In the genomic region with DNA sequence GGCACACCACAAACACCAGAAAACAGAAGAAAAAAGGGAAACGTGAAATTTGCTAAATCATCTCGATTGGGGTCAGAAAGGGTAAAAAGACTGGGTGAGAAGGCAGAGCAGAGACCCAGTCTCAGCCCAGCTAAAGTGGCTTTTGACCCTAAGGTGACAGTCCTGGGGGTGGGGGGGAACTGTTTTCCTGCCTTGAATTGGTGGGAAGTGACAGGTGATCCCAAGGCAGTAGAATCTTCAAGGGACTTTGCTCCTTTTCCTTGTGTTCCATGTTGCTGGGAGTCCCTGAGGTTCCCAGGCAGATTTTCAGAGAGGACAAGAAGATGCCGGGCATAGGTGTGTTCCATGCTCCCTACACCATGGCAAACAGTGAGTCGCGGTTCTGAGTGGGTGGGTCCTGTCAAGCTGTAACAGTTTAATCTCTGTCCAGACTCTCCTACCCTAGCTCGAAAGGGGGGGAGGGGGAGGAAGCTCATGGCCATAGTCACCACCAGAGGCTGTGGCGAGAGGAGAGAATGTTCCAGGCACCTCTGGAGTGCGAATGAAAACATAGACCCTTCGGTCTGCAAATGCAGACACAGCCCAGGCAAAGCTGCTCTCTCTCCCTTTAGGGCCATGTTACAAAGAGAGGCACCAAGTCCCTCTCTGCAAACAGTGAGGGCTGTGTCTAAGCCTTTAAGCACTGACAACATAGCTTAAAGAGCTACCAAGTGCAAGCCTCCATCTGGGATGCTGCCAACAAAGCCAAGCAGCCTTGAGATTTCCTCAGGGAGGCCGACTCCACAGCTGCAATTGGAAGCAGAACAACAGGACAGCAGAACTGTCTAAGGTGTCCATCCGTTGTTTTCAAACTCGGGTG, we compare ENCODE assay signal across 8 mouse cellular contexts. TPM values are rescaled to one million over a fixed set of nuclear protein-coding genes. Genes with fewer than 3 reads are reported as not detected.
DNase-seq lines count a peak whose midpoint lies in the region; ATAC-seq lines count a peak whose summit lies in the region.

No protein-coding gene starts in this region.

- no peak for ATAC-seq in liver, embryonic 12.5 days
- no peak for ATAC-seq in liver, embryonic 11.5 days (replicated peaks; ENCODE audit: low FRiP score)
- no peak for ATAC-seq in embryonic facial prominence, embryonic 11.5 days (replicated peaks; ENCODE audit: insufficient number of reproducible peaks, low FRiP score, low TSS enrichment, low read depth)
- no peak for ATAC-seq in neural tube, embryonic 13.5 days (ENCODE audit: low read depth)

- no peak for DNase-seq in liver, embryonic 11.5 days (ENCODE audit: low spot score)
- no peak for DNase-seq in embryonic facial prominence, embryonic 11.5 days (ENCODE audit: low spot score)
- DNase-seq in kidney, adult 18-20 months: peak; percentile 16
- no peak for DNase-seq in urinary bladder, adult 18-20 months (ENCODE audit: low spot score in 2 of 2)
- no peak for DNase-seq in left cerebral cortex, adult 9 months (ENCODE audit: low spot score in 2 of 2)
- no peak for DNase-seq in layer of hippocampus, postnatal 14 days (ENCODE audit: low spot score in 2 of 2)

- H3K4me1 ChIP-seq in liver, embryonic 12.5 days: peaks cover 38% of the 10 kb centered on the region
- peaks cover 16% of the 10 kb centered on the region for H3K4me1 ChIP-seq in liver, embryonic 11.5 days (replicated peaks; ENCODE audit: control insufficient read depth, insufficient read depth, low read length)
- H3K4me1 ChIP-seq in embryonic facial prominence, embryonic 11.5 days (ENCODE audit: control insufficient read depth, insufficient read depth, low read length): peaks cover 2% of the 10 kb centered on the region; the same call in 1 of the 2 replicates
- H3K4me1 ChIP-seq in neural tube, embryonic 13.5 days (replicated peaks): peaks cover 21% of the 10 kb centered on the region

- WGBS in liver, embryonic 12.5 days (ENCODE audit: insufficient replicate concordance): 29% methylated on average over 12 of the region's 12 CpGs
- 38% methylated on average over 12 of the region's 12 CpGs for WGBS in liver, embryonic 11.5 days
- 48% methylated on average over 12 of the region's 12 CpGs for WGBS in embryonic facial prominence, embryonic 11.5 days
- 52% methylated on average over 12 of the region's 12 CpGs for WGBS in neural tube, embryonic 13.5 days

- no peak overlapping the region for H3K4me3 ChIP-seq in liver, embryonic 12.5 days
- no peak overlapping the region for H3K4me3 ChIP-seq in liver, embryonic 11.5 days (ENCODE audit: low read depth, low read length)
- H3K4me3 ChIP-seq in embryonic facial prominence, embryonic 11.5 days (ENCODE audit: low read depth, low read length): no peak overlapping the region
- H3K4me3 ChIP-seq in neural tube, embryonic 13.5 days: no peak overlapping the region

- H3K9me3 ChIP-seq in liver, embryonic 12.5 days (replicated peaks): no peaks in the 10 kb centered on the region
- H3K9me3 ChIP-seq in liver, embryonic 11.5 days (ENCODE audit: control insufficient read depth, low read length): no peaks in the 10 kb centered on the region
- no peaks in the 10 kb centered on the region for H3K9me3 ChIP-seq in embryonic facial prominence, embryonic 11.5 days (replicated peaks; ENCODE audit: control insufficient read depth, low read length)
- H3K9me3 ChIP-seq in neural tube, embryonic 13.5 days: no peaks in the 10 kb centered on the region

- H3K36me3 ChIP-seq in liver, embryonic 12.5 days: no peaks in the 10 kb centered on the region
- no peaks in the 10 kb centered on the region for H3K36me3 ChIP-seq in liver, embryonic 11.5 days (ENCODE audit: control insufficient read depth, insufficient read depth, low read length)
- H3K36me3 ChIP-seq in embryonic facial prominence, embryonic 11.5 days (replicated peaks; ENCODE audit: control insufficient read depth, insufficient read depth, low read depth, low read length): no peaks in the 10 kb centered on the region
- no peaks in the 10 kb centered on the region for H3K36me3 ChIP-seq in neural tube, embryonic 13.5 days

- peaks cover 43% of the 10 kb centered on the region for H3K27me3 ChIP-seq in liver, embryonic 12.5 days (replicated peaks)
- peaks cover 14% of the 10 kb centered on the region for H3K27me3 ChIP-seq in liver, embryonic 11.5 days (replicated peaks; ENCODE audit: control insufficient read depth, insufficient read depth, low read length)
- no peaks in the 10 kb centered on the region for H3K27me3 ChIP-seq in embryonic facial prominence, embryonic 11.5 days (ENCODE audit: control insufficient read depth, insufficient read depth, low read length)
- peaks cover 37% of the 10 kb centered on the region for H3K27me3 ChIP-seq in neural tube, embryonic 13.5 days

- H3K9ac ChIP-seq in liver, embryonic 12.5 days: no peak overlapping the region
- H3K9ac ChIP-seq in liver, embryonic 11.5 days (ENCODE audit: low read depth, low read length): no peak overlapping the region
- 0 out of 2 replicates have a peak overlapping the region, but pooled peaks have one; percentile 23 for H3K9ac ChIP-seq in embryonic facial prominence, embryonic 11.5 days (replicated peaks; ENCODE audit: low read length)
- H3K9ac ChIP-seq in neural tube, embryonic 13.5 days: no peak overlapping the region

- no peak overlapping the region for H3K27ac ChIP-seq in liver, embryonic 12.5 days
- no peak overlapping the region for H3K27ac ChIP-seq in liver, embryonic 11.5 days (ENCODE audit: low read depth, low read length)
- H3K27ac ChIP-seq in embryonic facial prominence, embryonic 11.5 days (replicated peaks; ENCODE audit: low read depth, low read length): no peak overlapping the region
- 0 out of 2 replicates have a peak overlapping the region, but pooled peaks have one; percentile 28 for H3K27ac ChIP-seq in neural tube, embryonic 13.5 days (replicated peaks)

- H3K4me2 ChIP-seq in liver, embryonic 12.5 days: peak overlapping the region; percentile 37
- H3K4me2 ChIP-seq in liver, embryonic 11.5 days: no peak overlapping the region; the same call in 1 of the 2 replicates
- no peak overlapping the region for H3K4me2 ChIP-seq in embryonic facial prominence, embryonic 11.5 days (ENCODE audit: low read depth, low read length)
- peak overlapping the region; percentile 21 for H3K4me2 ChIP-seq in neural tube, embryonic 13.5 days

RNA-seq across cellular contexts. Expression of gene Armc12, which starts 3.2 kb away (rescaled TPM):
- polyA plus RNA-seq in liver, embryonic 12.5 days (2016; fragmentation: Nextera tagmentation; extraction: Ambion mirVana): not detected in 2 replicates
- polyA plus RNA-seq in liver, embryonic 11.5 days (2014; fragmentation: Nextera tagmentation; extraction: Ambion mirVana): not detected in 2 replicates
- not detected in 2 replicates for polyA plus RNA-seq in embryonic facial prominence, embryonic 11.5 days (2014; fragmentation: Nextera tagmentation; extraction: Ambion mirVana)
- polyA plus RNA-seq in neural tube, embryonic 13.5 days (2015; fragmentation: Nextera tagmentation; extraction: Ambion mirVana): not detected in 2 replicates
- not detected for total RNA-seq in layer of hippocampus, postnatal 14 days (2021)

RNA-seq across cellular contexts. Expression of gene Fkbp5, which starts 10.1 kb away (rescaled TPM):
- 16.6 and 17.0 TPM in 2 replicates for polyA plus RNA-seq in liver, embryonic 12.5 days (2016; fragmentation: Nextera tagmentation; extraction: Ambion mirVana)
- 8.8 and 10.1 TPM in 2 replicates for polyA plus RNA-seq in liver, embryonic 11.5 days (2014; fragmentation: Nextera tagmentation; extraction: Ambion mirVana)
- polyA plus RNA-seq in embryonic facial prominence, embryonic 11.5 days (2014; fragmentation: Nextera tagmentation; extraction: Ambion mirVana): 12.3 and 12.8 TPM in 2 replicates
- polyA plus RNA-seq in neural tube, embryonic 13.5 days (2015; fragmentation: Nextera tagmentation; extraction: Ambion mirVana): 25.1 and 26.6 TPM in 2 replicates
- 10 to 100 TPM; 65.4 to 78.1 TPM for total RNA-seq in layer of hippocampus, postnatal 14 days (2021)

RNA-seq across cellular contexts. Expression of gene Clpsl2, which starts 21.8 kb away (rescaled TPM):
- not detected in 2 replicates for polyA plus RNA-seq in liver, embryonic 12.5 days (2016; fragmentation: Nextera tagmentation; extraction: Ambion mirVana)
- polyA plus RNA-seq in liver, embryonic 11.5 days (2014; fragmentation: Nextera tagmentation; extraction: Ambion mirVana): not detected in 2 replicates
- not detected in 2 replicates for polyA plus RNA-seq in embryonic facial prominence, embryonic 11.5 days (2014; fragmentation: Nextera tagmentation; extraction: Ambion mirVana)
- not detected in 2 replicates for polyA plus RNA-seq in neural tube, embryonic 13.5 days (2015; fragmentation: Nextera tagmentation; extraction: Ambion mirVana)
- not detected for total RNA-seq in layer of hippocampus, postnatal 14 days (2021)

RNA-seq across cellular contexts. Expression of gene Clps, which starts 33.2 kb away (rescaled TPM):
- polyA plus RNA-seq in liver, embryonic 12.5 days (2016; fragmentation: Nextera tagmentation; extraction: Ambion mirVana): 2.3 and 3.6 TPM in 2 replicates
- polyA plus RNA-seq in liver, embryonic 11.5 days (2014; fragmentation: Nextera tagmentation; extraction: Ambion mirVana): 3.5 and 3.7 TPM in 2 replicates
- not detected in 2 replicates for polyA plus RNA-seq in embryonic facial prominence, embryonic 11.5 days (2014; fragmentation: Nextera tagmentation; extraction: Ambion mirVana)
- polyA plus RNA-seq in neural tube, embryonic 13.5 days (2015; fragmentation: Nextera tagmentation; extraction: Ambion mirVana): not detected in 2 replicates
- total RNA-seq in layer of hippocampus, postnatal 14 days (2021): not detected

RNA-seq across cellular contexts. Expression of gene Lhfpl5, which starts 48.0 kb away (rescaled TPM):
- polyA plus RNA-seq in liver, embryonic 12.5 days (2016; fragmentation: Nextera tagmentation; extraction: Ambion mirVana): 0.16 and 0.32 TPM in 2 replicates
- 0.27 and 0.33 TPM in 2 replicates for polyA plus RNA-seq in liver, embryonic 11.5 days (2014; fragmentation: Nextera tagmentation; extraction: Ambion mirVana)
- polyA plus RNA-seq in embryonic facial prominence, embryonic 11.5 days (2014; fragmentation: Nextera tagmentation; extraction: Ambion mirVana): 0.34 TPM in 1 of 2 replicates, not detected in the other
- polyA plus RNA-seq in neural tube, embryonic 13.5 days (2015; fragmentation: Nextera tagmentation; extraction: Ambion mirVana): 7.9 and 8.2 TPM in 2 replicates
- 1 to 10 TPM; 2.7 to 3.4 TPM for total RNA-seq in layer of hippocampus, postnatal 14 days (2021)

Comparison
In these comparisons a context has a peak if more than half of its experiments do, and no peak if none do; other contexts are left out.
1. H3K4me2 ChIP-seq: peak in liver, embryonic 12.5 days (single experiment) and neural tube, embryonic 13.5 days (single experiment); none in liver, embryonic 11.5 days (single experiment) and embryonic facial prominence, embryonic 11.5 days (single experiment).